Mouse (Mus musculus): Measurements from ENCODE around the gene Nrxn3.

Gene Nrxn3

DNA sequence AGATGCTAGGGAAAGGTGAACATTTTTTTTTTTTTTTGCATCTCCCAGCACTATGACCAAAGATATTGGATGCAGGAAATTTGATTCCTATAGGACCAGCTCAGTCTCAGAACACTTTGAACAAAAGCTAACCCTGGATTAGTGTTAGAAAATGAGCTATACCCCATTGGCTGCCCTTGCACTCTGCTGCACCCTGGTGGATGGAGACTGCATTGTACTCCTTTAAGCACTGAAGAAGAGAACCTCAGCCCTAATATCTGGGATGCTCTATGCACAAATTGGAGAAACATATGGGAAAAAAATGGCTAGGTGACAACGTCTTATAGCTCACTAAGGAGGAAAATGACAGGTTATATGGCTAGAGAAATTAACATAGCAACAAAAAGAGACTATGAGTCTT lies 589.9 kb downstream of the Nrxn3 start:
- peak; percentile 42 for DNase-seq (ENCODE audit: low read depth, low spot score)

DNA sequence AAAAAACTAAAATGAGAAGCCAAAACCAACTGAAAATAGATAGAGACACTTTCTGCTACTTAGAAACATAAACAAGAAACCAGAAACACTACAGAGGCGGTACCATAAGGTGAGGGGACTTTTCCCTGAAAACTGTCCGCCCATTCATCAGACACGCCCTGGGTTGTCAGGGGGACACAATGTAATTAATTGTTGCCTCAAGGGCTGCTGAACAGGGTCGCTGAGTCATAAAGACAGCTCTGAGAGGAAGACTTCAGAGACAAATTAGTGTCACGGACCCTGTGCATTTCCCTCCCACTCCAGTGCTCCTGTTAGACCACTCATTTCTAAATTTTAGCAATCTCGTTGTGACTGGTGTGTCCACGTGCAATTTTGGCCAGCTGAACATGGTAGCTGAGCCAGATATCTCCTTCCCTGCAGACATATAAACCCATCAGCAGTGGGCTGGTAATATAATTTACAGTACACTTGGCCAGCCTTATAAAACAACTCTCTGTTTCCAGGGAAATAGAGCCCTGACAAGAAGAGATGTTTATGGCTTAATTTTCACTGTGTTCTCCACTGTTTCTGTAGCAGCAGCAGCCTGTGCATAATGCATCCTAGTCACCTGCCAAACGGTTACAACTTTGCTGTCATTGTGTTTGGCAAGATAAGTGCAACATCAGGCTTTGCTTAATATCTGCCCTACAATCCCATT lies 603.3 kb downstream of the Nrxn3 start:
- peak; percentile 1 for DNase-seq (ENCODE audit: low read depth, low spot score)

DNA sequence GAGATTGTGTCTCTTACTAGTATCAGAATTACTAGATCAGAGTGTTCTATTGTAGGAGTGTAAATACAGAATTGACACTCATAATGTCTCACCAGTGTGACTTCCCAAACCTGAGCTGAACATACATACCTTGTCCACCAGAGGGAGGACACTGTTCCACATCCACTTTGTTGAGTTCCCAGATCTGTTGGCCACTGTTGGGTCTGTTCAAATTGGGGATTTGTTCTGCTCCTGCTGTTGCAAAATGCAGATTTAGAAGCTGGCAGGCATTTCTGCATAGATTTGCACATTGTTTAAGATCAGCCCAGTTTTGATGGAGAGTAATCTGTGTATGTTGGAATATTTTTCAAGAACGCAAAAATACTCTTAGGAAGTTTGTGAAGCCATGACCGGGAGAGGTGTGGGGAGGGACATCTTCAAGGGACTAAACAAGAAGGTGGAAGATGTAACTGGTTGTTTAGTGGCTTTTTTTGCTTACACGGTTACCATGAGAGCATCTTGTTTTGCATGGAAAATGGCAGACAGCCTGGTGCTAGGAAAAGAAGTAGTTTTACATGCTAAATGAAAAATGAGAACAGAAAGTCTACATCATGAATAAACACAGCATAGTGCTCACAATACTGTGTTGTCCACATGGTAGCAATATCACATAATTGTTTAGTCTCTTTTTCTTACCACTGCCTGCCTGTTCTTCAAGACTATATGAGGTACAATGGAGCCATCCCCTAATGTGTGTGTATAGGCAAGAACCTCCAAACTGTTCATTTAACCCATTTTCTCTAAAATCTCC lies 609.0 kb downstream of the Nrxn3 start:
- peak; percentile 14 for DNase-seq (ENCODE audit: low read depth, low spot score)

DNA sequence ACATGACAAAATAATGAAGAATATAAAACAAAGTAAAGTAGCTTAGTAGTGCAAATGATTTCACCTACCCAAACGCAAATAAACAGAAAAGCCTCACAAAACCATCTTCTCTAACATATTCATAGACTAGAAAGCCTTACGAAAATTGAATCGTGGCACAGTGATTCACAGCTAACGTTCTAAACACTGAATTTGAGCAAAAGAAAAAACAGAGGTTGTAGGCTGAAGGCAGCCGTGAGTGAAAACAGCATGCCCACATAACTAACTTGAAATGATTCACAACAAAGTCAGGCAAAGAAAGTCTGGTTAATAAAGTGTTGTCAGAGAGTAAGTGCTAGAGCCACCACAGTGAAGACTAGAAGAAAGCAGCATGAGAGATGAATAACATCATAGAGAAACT lies 610.8 kb downstream of the Nrxn3 start:
- DNase-seq (ENCODE audit: low read depth, low spot score), result no peak

DNA sequence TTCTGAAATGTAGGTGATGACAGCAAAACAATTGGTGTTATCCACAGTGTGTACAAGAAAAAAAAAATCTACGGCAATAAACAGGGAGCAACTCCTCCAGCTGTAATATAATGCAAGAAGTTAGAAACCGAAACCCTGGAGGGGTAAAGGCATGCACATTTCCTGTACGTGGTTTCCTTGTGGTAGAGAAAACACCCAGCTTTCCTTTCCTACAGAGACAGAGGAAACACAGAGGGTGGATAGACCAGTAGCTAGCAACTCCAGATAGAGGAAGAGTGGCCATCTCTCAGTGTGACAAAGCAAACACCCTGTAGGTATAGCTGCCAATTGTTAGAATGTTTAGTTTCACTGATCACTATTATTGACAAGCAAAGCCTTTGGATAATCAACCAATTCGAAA lies 642.2 kb downstream of the Nrxn3 start:
- no peak for DNase-seq (ENCODE audit: low read depth, low spot score)

DNA sequence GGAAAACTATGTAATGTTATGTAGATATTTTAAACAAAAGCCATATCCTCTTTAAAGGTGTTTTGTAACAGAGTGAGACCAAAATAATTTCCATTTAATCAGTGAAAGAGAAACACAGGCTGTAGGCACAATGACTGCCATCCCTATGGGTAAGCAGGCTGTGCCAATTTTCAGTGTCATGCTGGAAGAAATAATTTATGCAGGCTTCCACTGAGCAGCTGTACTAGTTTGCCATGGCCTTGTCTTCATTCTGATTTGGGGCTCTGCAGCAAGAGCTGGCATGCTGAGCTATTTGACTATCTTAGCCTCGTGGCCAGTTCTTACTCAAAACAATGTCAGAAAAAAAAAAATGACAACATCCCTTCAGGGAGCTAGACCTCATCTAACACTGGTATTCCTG lies 647.3 kb downstream of the Nrxn3 start:
- no peak for DNase-seq (ENCODE audit: low read depth, low spot score)

- DNase-seq (ENCODE audit: low read depth, low spot score), result no peak
These were observed 653.9 kb downstream of the Nrxn3 start for GRCm38 (mm10) chr12:89376600-89376999.

DNA sequence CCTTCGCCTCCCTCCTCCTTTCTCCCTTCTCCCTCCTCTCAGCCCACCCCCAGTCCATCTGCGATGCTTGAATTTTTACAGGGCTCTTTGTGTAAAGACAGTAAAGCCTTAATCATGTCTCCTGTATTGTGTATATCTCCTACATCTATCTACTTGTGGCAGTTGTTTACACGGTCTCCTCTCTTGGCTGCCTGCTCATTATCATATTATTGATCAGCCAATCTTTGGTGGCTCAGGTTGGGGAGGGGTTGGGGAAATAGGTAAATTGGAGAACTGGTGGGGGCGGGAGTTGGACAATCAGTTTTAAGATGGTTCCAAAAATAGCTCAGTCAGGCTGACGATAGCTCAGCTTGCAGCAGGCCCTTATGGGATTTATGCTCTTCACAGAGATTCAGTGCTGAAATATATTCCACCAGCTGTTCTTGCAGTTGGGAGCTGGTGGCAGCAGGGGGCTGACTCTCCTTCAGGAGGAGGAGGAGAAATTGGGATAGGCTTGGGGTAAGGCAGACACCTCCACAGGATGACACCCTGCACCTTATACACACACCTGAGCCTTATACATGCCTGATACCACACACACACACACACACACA lies 654.5 kb downstream of the Nrxn3 start:
- DNase-seq (ENCODE audit: low read depth, low spot score), result no peak

GRCm38 (mm10) chr12:89377687-89378086 lies 655.0 kb downstream of the Nrxn3 start:
- no peak for DNase-seq (ENCODE audit: low read depth, low spot score)

GRCm38 (mm10) chr12:89383254-89383653 lies 660.6 kb downstream of the Nrxn3 start:
- peak; percentile 28 for DNase-seq (ENCODE audit: low read depth, low spot score)

GRCm38 (mm10) chr12:89395121-89395792 lies 672.6 kb downstream of the Nrxn3 start:
- peak; percentile 24 for DNase-seq (ENCODE audit: low read depth, low spot score)

DNA sequence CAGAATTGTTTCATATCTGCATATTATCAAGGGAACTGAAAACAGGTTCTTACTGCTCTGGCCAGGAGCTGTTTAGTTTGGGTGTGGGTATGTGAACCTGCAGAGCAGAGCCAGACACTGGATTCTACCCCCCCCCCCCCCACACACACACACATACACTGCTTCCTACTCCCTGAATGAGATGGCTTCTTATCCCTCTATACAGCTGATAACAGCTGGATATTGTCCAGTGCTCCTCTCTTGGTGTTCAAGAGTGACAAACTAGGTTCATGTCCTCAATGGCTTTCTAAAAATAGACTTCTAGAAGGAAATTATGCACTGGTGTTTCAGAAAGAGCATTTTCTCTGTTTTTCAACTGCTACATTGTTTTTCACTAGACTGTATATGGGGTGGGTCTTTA lies 713.8 kb downstream of the Nrxn3 start:
- DNase-seq (ENCODE audit: low read depth, low spot score), result no peak

DNA sequence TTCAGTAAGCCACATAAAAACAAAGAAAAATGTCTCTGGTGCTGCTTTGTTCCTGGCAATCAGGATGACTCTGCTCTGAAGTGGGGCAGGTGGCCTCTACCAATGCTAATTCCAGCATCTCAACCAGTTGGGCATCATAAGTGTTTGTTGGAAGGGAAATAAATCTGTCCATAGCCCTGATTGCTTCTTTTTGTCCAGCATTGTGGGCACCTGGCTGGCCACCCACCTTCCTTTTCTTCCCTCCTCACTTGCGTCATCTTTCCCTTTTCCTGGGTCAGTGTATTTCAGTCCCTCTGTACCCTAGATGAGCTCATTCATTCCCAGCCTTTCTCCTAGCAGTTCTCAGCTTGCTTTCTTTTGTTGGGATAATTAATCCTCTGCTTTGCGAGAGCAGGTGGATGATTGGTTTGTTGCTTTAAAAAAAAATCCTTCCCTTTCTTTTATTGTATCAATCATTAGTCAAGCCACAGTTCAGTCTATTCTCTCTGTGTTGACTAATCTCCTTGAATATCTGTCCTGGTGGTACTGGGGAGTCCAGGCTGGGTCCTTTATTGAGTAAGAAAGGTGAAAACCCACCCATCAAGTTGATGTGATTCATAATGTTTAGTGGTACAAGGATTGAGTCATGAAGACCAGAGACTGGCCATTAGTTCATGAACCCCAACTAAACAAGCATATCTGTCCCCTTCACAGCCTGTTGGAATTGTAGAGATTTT lies 719.8 kb downstream of the Nrxn3 start:
- DNase-seq (ENCODE audit: low read depth, low spot score), result no peak

GRCm38 (mm10) chr12:89450667-89451298 lies 728.1 kb downstream of the Nrxn3 start:
- peak; percentile 38 for DNase-seq (ENCODE audit: low read depth, low spot score)

DNA sequence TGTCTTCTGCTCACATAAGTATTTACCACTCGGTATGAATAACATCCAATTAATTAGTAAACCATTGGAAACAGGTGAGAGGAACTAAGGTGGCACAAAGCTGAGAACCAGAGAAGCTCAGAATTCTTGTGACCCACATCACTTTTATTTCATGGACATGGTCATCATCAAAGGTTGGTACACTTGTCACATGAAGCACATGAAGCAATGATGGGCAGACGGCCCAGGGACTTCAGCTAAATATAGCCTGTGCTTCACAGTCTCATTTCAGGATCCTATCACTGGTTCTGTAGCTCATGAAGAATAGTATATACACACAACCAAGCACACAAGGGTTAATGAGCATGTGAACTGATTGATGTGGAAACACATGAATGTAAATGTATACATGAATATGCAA lies 747.5 kb downstream of the Nrxn3 start:
- no peak for DNase-seq (ENCODE audit: low read depth, low spot score)

GRCm38 (mm10) chr12:89471289-89471688 lies 748.6 kb downstream of the Nrxn3 start:
- no peak for DNase-seq (ENCODE audit: low read depth, low spot score)

GRCm38 (mm10) chr12:89471874-89472273 lies 749.2 kb downstream of the Nrxn3 start:
- peak; percentile 13 for DNase-seq (ENCODE audit: low read depth, low spot score)

DNA sequence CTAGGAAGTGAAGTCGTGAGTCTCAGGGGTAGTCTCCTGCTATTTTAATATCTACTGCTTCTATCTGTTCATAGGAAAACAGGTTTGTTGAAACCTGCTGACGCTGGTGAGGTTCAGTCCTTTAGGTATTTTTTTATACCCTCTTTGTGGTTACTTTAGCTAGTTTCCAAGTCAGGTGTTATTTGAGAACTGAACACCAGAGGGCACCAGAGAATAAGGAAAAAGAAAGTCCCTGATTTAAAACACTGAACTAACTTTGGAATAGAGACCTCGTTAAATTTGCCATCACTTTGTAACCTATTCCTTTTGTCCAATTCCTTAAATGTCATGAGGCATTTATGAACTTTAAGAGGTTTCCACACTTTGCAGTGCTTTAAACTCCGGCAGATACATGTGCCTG lies 756.4 kb downstream of the Nrxn3 start:
- peak; percentile 54 for DNase-seq (ENCODE audit: low read depth, low spot score)

DNA sequence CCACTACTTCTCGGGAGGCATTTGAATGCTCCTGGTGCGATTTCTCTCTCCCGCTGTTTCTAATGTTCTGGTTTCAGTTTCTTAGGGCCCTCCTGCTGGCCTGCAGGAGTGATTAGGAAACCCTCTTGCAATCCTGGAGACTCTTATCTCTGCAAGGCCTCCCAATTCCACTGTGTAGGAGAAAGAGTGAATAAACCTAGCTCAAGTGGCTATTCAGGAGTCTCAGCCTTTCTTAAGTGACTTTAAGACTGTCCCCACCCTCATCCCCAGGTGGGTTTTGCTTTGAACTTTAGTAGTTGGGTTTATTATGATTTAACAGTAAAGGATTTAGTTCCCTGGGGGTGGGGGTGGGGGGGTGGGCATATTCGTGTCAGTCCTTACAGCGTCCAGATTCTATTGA lies 759.5 kb downstream of the Nrxn3 start:
- no peak for DNase-seq (ENCODE audit: low read depth, low spot score)

DNA sequence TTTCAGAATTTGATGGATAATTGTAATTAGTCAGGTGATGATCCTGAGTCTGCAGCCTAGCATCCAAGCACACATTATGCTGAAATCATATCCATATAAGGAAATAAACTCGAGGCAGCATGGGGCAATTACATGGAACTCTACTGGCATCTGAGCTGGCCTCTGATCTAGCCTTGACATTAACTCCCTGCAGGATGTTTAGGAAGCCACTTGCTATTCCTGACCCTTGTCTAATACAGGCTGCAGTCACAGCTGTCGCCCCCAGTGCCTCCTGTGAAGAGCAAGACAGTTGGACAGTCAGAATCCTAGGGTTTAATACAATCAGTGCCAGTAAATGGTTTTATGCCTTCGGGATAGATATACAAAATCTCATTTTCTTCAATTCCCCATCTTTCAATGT lies 781.4 kb downstream of the Nrxn3 start:
- DNase-seq (ENCODE audit: low read depth, low spot score), result no peak

GRCm38 (mm10) chr12:89505121-89505764 lies 782.6 kb downstream of the Nrxn3 start:
- DNase-seq (ENCODE audit: low read depth, low spot score), result peak; percentile 43
